Mouse (Mus musculus): Measurements from ENCODE around the gene Arf3. TPM values are rescaled to one million over a fixed set of nuclear protein-coding genes. Genes with fewer than 3 reads are reported as not detected.
"Not testable (repeated sequence)": the region's sequence is repeated elsewhere in the genome, so short reads cannot be mapped to it uniquely, and the experiment has no call there.

The Arf3 gene
- total RNA-seq (2014; rRNA removed) (127 TPM in 2 replicates), polyA plus RNA-seq (2015; fragmentation: Nextera tagmentation; extraction: Ambion mirVana) (80.7 and 92.9 TPM in 2 replicates)

DNA sequence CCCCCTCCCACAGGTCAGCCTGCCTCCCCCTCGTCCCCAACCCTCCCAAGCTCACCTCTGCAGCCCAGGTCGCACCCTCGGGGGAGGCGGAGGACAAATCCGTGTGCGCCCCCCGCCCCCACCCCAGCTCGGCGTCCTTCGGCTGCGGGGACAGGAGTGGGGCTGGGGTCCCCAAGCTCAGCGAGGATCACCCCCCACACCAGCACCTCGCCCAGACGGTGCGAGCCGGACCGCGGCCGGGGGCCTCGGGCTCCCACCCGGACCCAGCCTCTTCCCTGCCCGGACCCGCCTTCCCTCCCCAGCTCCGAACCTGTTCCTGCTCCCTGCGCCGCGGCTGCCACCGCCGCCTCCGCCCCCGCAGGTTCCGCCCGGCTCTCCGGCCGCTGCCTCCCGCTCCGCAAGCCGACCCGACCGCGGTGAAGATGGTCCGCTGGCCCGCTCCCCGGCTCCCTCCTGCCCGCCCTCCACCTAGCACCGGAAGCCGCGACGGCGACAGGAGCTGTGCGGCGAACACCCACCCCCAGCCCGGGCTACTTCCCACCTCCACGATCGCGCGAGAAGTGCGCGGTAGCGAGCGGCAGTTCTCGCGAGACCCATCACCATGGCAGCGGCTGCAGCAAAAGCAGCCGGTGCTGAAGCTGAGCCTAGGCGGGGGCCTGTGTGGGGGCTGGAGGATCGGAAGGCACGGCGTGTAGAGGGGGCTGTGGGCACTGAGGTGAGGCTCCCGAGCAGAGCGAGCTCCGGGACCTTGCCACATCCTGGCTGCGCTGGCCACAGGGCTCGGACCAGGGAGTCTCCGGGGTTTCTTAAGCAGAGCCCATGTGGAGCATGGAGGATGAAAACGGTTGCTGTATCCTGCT is at the start of gene Arf3:
TSS of gene Arf3 (minus strand) at position 545 of the 860 bp plus-strand sequence.
- peak; percentile 98 for DNase-seq (ENCODE audit: low spot score)
- Histone ChIP-seq H3K9ac (replicated peaks; ENCODE audit: low read length) (peak within 1 kb of the TSS; percentile 96), H3K9me3 (ENCODE audit: low read length) (no peaks in the 10 kb centered on the region), H3K4me1 (ENCODE audit: insufficient read depth, low read length) (peaks cover 9% of the 10 kb centered on the region), H3K4me2 (ENCODE audit: low read depth, low read length) (peak within 1 kb of the TSS; percentile 66), H3K4me3 (ENCODE audit: low read length) (peak within 1 kb of the TSS; percentile 92), H3K27me3 (ENCODE audit: insufficient read depth, low read length) (no peaks in the 10 kb centered on the region), H3K27ac (peak within 1 kb of the TSS; percentile 93), H3K36me3 (ENCODE audit: insufficient read depth, low read length) (0 out of 2 replicates have a peak, but pooled peaks cover 11% of the 10 kb centered on the region)
- ATAC-seq: peak; percentile 97
- WGBS: 1% methylated on average over 72 of the region's 76 CpGs
- TF ChIP-seq CTCF (IDR thresholded peaks at IDR 0.05; ENCODE audit: low read depth): 0 out of 2 replicates have a peak, but pooled peaks have one; percentile 4

DNA sequence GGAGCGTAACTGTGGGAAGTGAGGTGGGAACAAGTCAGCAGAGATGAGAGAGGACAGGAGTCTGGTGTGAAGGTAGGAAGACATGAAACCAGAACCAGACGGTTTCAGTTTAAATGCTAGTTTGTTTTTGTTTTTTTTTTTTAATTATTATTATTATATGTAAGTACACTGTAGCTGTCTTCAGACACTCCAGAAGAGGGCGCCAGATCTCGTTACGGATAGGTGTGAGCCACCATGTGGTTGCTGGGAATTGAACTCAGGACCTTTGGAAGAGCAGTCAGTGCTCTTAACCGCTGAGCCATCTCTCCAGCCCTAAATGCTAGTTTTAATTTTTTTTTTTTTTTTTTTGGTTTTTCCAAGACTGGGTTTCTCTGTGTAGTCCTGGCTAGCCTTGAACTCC is 47.2 kb upstream of the Arf3 start:
- TF ChIP-seq CTCF (IDR thresholded peaks at IDR 0.05; ENCODE audit: low read depth): peak; percentile 24; the same call in 1 of the 2 replicates
- WGBS: 72% methylated on average over 6 of the region's 6 CpGs
- H3K9ac ChIP-seq (replicated peaks; ENCODE audit: low read length); H3K36me3 ChIP-seq (ENCODE audit: insufficient read depth, low read length); H3K4me2 ChIP-seq (ENCODE audit: low read depth, low read length); H3K27ac ChIP-seq; H3K9me3 ChIP-seq (ENCODE audit: low read length); ATAC-seq; DNase-seq (ENCODE audit: low spot score); H3K4me3 ChIP-seq (ENCODE audit: low read length): not testable (repeated sequence)
- H3K27me3 ChIP-seq (ENCODE audit: insufficient read depth, low read length): peaks cover 31% of the 10 kb centered on the region
- peaks cover 25% of the 10 kb centered on the region; the same call in 1 of the 2 replicates for H3K4me1 ChIP-seq (ENCODE audit: insufficient read depth, low read length)

DNA sequence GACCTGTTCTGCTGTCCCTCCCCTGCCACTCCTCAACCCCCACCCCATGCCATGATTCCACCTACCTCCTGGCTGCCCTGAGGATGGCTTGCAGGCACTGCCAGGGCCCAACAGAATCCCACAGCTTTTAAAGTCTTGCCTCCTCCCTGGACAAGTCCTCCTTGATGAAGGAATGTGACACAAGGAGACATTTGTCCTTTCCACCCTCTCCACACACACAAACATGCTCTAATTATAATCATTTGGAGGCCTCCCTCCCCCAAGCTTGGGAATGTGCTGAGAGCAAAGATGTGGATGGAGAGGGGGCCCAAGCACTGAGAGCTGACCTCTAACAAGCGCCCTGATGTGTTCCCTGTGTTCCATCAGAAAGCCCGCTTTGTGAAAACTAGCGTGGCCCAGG is 46.4 kb upstream of the Arf3 start, which contains the start of gene Ddn:
TSS of gene Ddn (minus strand) at position 101 of the 400 bp plus-strand sequence.
- Histone ChIP-seq H3K4me1 (ENCODE audit: insufficient read depth, low read length) (peaks cover 25% of the 10 kb centered on the region; the same call in 1 of the 2 replicates), H3K36me3 (ENCODE audit: insufficient read depth, low read length) (0 out of 2 replicates have a peak, but pooled peaks cover 6% of the 10 kb centered on the region), H3K9ac (replicated peaks; ENCODE audit: low read length) (peak within 1 kb of the TSS; percentile 34; the same call in 1 of the 2 replicates), H3K27ac (no peak within 1 kb of the TSS), H3K27me3 (ENCODE audit: insufficient read depth, low read length) (peaks cover 39% of the 10 kb centered on the region), H3K9me3 (ENCODE audit: low read length) (no peaks in the 10 kb centered on the region), H3K4me3 (ENCODE audit: low read length) (peak within 1 kb of the TSS; percentile 50), H3K4me2 (ENCODE audit: low read depth, low read length) (peak within 1 kb of the TSS; percentile 70)
- WGBS: 40% methylated on average over 3 of the region's 3 CpGs
- no peak for TF ChIP-seq CTCF (IDR thresholded peaks at IDR 0.05; ENCODE audit: low read depth)
- DNase-seq (ENCODE audit: low spot score) (no peak), ATAC-seq (no peak)

GRCm38 (mm10) chr15:98808651-98809134 is 45.7 kb upstream of the Arf3 start:
- no peak for TF ChIP-seq CTCF (IDR thresholded peaks at IDR 0.05; ENCODE audit: low read depth)
- Histone ChIP-seq H3K4me2 (ENCODE audit: low read depth, low read length) (peak overlapping the region; percentile 70), H3K4me1 (ENCODE audit: insufficient read depth, low read length) (peaks cover 25% of the 10 kb centered on the region; the same call in 1 of the 2 replicates), H3K9ac (replicated peaks; ENCODE audit: low read length) (peak overlapping the region; percentile 34; the same call in 1 of the 2 replicates), H3K4me3 (ENCODE audit: low read length) (peak overlapping the region; percentile 50; the same call in 1 of the 2 replicates), H3K36me3 (ENCODE audit: insufficient read depth, low read length) (0 out of 2 replicates have a peak, but pooled peaks cover under 1% of the 10 kb centered on the region), H3K27me3 (ENCODE audit: insufficient read depth, low read length) (peaks cover 42% of the 10 kb centered on the region), H3K9me3 (ENCODE audit: low read length) (no peaks in the 10 kb centered on the region), H3K27ac (no peak overlapping the region)
- ATAC-seq (no peak), DNase-seq (ENCODE audit: low spot score) (peak; percentile 45)
- WGBS: 7% methylated on average over 6 of the region's 6 CpGs

DNA sequence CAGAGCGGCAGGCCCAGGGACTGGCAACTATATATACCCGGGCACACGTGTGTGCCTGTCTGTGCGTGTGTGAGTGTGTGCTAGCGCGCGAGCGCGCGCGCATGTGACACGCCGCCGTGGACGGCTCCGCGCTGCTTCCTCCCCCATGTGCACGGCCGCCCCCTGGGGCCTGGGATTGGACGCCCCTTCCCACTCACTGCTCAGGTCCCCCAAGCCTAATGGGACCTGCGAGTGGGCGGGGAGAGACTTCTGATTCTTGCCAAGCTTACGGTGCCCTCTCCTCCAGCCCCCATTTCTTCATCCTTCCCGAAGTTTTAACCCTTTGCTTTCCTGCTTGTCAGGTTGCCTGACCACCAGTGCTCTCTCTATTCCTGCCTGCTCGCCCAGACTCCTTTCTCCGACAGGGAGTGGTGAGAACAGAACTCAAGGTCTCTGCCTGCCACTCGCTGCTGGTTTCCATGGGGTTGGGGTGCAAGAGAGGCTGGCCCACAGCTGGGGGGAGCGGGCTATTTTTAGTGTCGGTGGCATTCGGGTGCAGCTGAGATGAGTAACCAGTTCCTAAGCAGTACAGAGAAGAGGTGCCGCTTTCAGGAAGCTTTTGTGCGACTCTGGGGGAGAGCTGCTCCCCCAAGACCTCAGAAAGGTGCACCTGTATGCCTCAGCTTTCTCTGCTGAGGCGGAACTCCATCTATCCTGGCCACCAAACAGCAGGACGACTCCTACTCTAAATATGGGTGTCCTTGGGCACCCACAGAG is 45.1 kb upstream of the Arf3 start:
- Histone ChIP-seq H3K4me2 (ENCODE audit: low read depth, low read length) (peak overlapping the region; percentile 70), H3K4me1 (ENCODE audit: insufficient read depth, low read length) (peaks cover 25% of the 10 kb centered on the region; the same call in 1 of the 2 replicates), H3K27me3 (ENCODE audit: insufficient read depth, low read length) (peaks cover 48% of the 10 kb centered on the region), H3K27ac (no peak overlapping the region), H3K4me3 (ENCODE audit: low read length) (peak overlapping the region; percentile 50), H3K9ac (replicated peaks; ENCODE audit: low read length) (peak overlapping the region; percentile 34), H3K9me3 (ENCODE audit: low read length) (no peaks in the 10 kb centered on the region), H3K36me3 (ENCODE audit: insufficient read depth, low read length) (no peaks in the 10 kb centered on the region)
- peak; percentile 85 for DNase-seq (ENCODE audit: low spot score)
- no peak for TF ChIP-seq CTCF (IDR thresholded peaks at IDR 0.05; ENCODE audit: low read depth)
- ATAC-seq: peak; percentile 58
- under 1% methylated on average over 33 of the region's 34 CpGs for WGBS

Measured in hindbrain, postnatal 0 days (tissue).